Mouse (Mus musculus): ENCODE data around the gene Dhrs11.

DNA sequence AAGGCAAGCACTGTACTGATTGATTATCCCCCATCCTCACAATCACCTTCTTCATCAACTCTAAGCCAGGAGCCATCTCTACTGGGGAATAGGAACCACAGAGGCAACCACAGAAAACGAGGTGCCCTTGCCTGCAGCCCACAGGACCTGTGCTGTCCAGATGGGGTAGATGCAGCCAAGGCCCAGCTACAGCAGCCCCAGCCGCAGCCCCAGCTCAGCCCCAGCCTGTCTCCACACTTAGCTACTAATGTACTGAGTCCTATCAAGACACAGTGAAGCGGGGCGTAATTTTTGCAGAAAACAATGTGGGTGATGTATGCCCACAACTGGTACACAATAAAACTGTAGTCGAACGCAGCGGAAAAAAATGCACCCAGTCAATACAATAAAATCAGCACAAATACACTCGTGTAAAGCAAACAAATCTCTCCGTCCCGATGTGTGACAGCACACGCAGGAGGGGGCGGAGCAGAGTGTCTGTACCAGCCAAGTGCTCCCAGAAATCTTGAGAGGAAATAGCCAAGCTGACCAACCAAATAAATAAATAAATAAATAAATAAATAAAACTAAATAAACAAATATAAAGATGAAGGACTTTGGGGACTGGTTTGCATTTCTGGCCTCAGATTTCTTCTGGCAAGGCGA, 53.8 kb downstream of the Dhrs11 start:
- TF ChIP-seq POLR2A (IDR thresholded peaks at IDR 0.05; ENCODE audit: borderline replicate concordance, low read depth, low read length) (no peak), CTCF (IDR thresholded peaks at IDR 0.05; ENCODE audit: low read depth, low read length) (no peak)

Measured in bone marrow macrophage, adult 2 months (primary cell).